Mouse (Mus musculus) heart, postnatal 0 days (tissue): ENCODE data around the gene Timeless. TPM values are rescaled to one million over a fixed set of nuclear protein-coding genes. Genes with fewer than 3 reads are reported as not detected.

ENCODE experiments used
- ATAC-seq: fragments of 200-750 bp; cut with Nextera tagmentation; 2 replicates; pipeline ENCODE4 v1.8.0; 2017; ENCODE audit warnings: low read depth, moderate number of reproducible peaks, moderate library complexity; ENCODE audit not compliant: insufficient read depth
- DNase-seq: peaks from one replicate; pipeline ENCODE4 v3.0.0-alpha.2; 2016; ENCODE audit warnings: low spot score
- H3K27ac ChIP-seq: fragments of 300-500 bp; sonication (generic); 2 replicates; pipeline ENCODE4 v1.5.1; 2014; ENCODE audit warnings: low read depth, mild to moderate bottlenecking
- H3K27me3 ChIP-seq: fragments of 300-500 bp; sonication (generic); 2 replicates; pipeline ENCODE4 v1.6.1; 2014; ENCODE audit warnings: low read length, mixed read lengths; ENCODE audit not compliant: control insufficient read depth, insufficient read depth
- H3K36me3 ChIP-seq: fragments of 300-500 bp; sonication (generic); replicated peaks from 2 replicates; pipeline ENCODE4 v1.6.1; 2014; ENCODE audit warnings: low read length, mixed read lengths; ENCODE audit not compliant: control insufficient read depth, insufficient read depth
- H3K4me1 ChIP-seq: fragments of 300-500 bp; sonication (generic); 2 replicates; pipeline ENCODE4 v1.6.1; 2014; ENCODE audit warnings: antibody characterized with exemption; ENCODE audit not compliant: control insufficient read depth, insufficient read depth
- H3K4me2 ChIP-seq: fragments of 300-500 bp; sonication (generic); 2 replicates; pipeline ENCODE4 v1.6.1; 2014; ENCODE audit warnings: low read depth, mild to moderate bottlenecking, low read length, moderate library complexity
- H3K4me3 ChIP-seq: fragments of 300-500 bp; sonication (generic); 2 replicates; pipeline ENCODE4 v1.5.1; 2014; ENCODE audit warnings: low read depth, low read length
- H3K9ac ChIP-seq: fragments of 300-500 bp; sonication (generic); replicated peaks from 2 replicates; pipeline ENCODE4 v1.6.1; 2014; ENCODE audit warnings: low read depth, low read length, mixed read lengths
- H3K9me3 ChIP-seq: fragments of 300-500 bp; sonication (generic); replicated peaks from 2 replicates; pipeline ENCODE4 v1.6.1; 2016; ENCODE audit warnings: low read length; ENCODE audit not compliant: control insufficient read depth
- CTCF ChIP-seq: IDR thresholded peaks from 2 replicates; pipeline ENCODE4 v1.5.1; 2016; ENCODE audit warnings: antibody characterized with exemption, control low read depth, low read depth
- EP300 ChIP-seq: IDR thresholded peaks from 2 replicates; pipeline ENCODE4 v1.6.1; 2016; ENCODE audit warnings: antibody characterized with exemption, low read depth
- WGBS: fragments of 180-500 bp; shearing (Covaris S2); extraction: QIAGEN DNeasy Blood & Tissue Kit; methylation state at CpG from one replicate; pipeline ENCODE4 v1.1.7; 2014; 5-methylcytosine and 5-hydroxymethylcytosine counted together
- polyA plus RNA-seq: library from polyadenylated mRNA; unstranded; fragments of >200 nt; fragmentation: Nextera tagmentation; extraction: Ambion mirVana; gene quantifications from 2 replicates; pipeline ENCODE4 v1.2.1, GENCODE M21; 2015
- total RNA-seq: library from RNA; depleted of rRNA; stranded (reverse); fragments of >200 nt; gene quantifications from 2 replicates; pipeline ENCODE4 v1.2.3, GENCODE M21; 2014; ENCODE audit warnings: low replicate concordance

Timeless gene
- total and polyA plus RNA-seq, 2 experiments from 2014 or later, result 11.1 to 15.2 TPM

DNA sequence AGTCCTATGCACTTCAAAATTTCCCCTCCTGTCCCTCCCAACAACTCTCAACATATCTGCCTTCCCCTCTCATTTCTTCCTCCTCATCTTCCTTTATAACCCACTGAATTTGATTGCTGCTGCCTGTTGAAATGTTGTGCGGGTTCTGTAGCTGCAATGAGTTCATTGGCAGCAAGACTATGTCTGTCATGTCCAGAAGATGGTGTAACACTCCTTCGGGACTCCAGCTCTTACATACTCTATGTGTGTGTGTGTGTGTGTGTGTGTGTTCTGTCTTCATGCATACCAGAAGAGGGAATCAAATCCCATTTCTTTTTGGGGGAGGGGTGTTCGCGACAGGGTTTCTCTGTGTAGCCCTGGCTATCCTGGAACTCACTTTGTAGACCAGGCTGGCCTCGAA, 16.9 kb upstream of the Timeless start:
- no peak for TF ChIP-seq EP300
- TF ChIP-seq CTCF, result no peak
- Histone ChIP-seq H3K4me1 (peaks cover 10% of the 10 kb centered on the region), H3K27me3 (no peaks in the 10 kb centered on the region), H3K9me3 (no peaks in the 10 kb centered on the region), H3K4me2 (no peak overlapping the region), H3K4me3 (no peak overlapping the region), H3K36me3 (no peaks in the 10 kb centered on the region), H3K27ac (no peak overlapping the region), H3K9ac (no peak overlapping the region)
- 72% methylated on average over 5 of the region's 5 CpGs for WGBS
- DNase-seq, result no peak
- ATAC-seq, result no peak

DNA sequence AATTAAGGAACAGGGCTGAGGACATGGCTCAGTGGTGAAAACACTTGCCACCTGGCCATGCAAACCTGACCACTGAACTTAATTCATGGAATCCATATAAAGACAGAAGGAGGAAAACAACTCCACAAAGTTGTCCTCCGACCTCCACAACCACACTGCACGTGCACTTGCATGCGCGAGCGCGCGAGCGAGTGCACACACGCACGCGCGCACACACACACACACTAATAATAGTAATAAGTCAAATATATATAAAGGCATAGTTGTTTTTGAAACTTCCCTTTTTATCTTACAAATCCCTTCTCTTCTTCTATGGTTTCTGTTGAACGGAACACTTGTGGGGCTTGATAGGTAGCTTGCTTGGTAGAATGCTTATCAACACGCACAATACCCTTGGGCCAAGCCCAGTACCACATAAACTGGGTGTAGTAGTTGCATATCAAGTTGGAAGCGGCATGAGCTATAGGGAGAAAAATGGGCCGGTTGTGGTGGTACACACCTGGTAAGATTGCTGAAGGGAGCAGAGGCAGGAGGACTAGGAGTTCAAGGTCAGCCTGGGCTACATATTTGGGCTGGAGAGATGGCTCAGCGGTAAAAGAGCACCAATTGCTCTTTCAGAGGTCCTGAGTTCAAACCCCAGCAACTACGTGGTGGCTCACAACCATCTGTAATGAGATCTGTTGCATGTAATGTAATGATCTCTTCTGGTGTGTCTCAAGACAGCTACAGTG, 13.3 kb upstream of the Timeless start:
- Histone ChIP-seq H3K4me3 (no peak overlapping the region), H3K27me3 (no peaks in the 10 kb centered on the region), H3K9me3 (no peaks in the 10 kb centered on the region), H3K4me1 (no peaks in the 10 kb centered on the region), H3K4me2 (no peak overlapping the region), H3K9ac (no peak overlapping the region), H3K27ac (no peak overlapping the region), H3K36me3 (no peaks in the 10 kb centered on the region)
- no peak for ATAC-seq
- 88% methylated on average over 18 of the region's 18 CpGs for WGBS
- no peak for DNase-seq
- no peak for TF ChIP-seq CTCF
- no peak for TF ChIP-seq EP300

DNA sequence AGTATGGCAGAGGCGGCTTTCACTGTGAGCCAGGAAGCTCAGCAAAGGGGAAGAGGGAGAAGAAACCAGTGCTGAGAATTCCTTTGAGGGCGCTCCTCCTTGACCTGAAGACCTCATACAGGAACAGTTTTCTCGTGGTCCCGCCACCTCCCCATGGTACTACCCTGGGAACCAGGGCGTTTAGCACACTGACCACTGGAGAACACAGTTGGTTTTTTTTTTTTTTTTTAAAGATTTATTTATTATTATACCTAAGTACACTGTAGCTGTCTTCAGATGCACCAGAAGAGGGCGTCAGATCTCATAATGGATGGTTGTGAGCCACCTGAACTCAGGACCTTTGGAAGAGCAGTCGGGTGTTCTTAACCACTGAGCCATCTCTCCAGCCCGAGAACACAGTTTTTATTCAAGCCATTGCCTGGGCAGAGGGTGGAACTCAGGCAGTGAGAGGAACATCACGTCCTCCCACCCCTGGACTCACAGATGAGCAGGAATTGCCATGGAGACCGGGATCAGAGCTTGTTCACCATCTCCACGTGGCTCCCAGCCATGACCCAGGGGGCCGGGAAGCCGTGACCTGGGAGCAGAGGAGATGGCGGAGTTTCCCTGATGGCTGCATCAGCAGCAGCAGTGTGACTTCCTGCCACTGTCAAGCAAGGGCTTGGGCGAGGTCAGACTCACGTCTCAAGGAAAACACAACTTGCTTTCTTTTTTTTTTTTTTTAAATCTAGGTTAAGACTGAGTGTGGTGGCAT, 10.2 kb upstream of the Timeless start:
- Histone ChIP-seq H3K4me2 (no peak overlapping the region), H3K27ac (no peak overlapping the region), H3K4me1 (no peaks in the 10 kb centered on the region), H3K4me3 (no peak overlapping the region), H3K9me3 (no peaks in the 10 kb centered on the region), H3K9ac (no peak overlapping the region), H3K27me3 (no peaks in the 10 kb centered on the region), H3K36me3 (no peaks in the 10 kb centered on the region)
- no peak for ATAC-seq
- 50% methylated on average over 16 of the region's 16 CpGs for WGBS
- TF ChIP-seq EP300, result no peak
- TF ChIP-seq CTCF, result no peak
- no peak for DNase-seq

DNA sequence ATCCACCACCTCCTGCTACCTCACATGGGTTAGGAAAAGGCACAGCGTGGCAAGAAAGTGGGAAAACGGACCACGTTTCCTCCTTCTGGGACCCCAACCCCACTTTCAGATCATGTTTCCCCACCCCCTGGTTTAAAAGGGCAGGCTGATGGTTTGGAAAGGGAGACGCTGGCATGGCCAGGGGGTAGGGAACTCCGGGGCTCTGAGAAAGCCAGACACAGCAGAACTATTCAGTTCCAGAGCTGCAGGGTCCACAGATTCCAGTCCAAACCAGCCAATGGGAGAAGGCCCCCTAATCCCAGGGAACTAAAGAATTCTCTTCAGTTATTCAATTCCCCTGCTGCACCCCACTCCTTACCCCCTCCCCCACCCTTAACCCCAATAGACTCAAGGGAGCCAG, 6.8 kb upstream of the Timeless start:
- DNase-seq (no peak), ATAC-seq (no peak)
- H3K4me2 ChIP-seq, result no peak overlapping the region
- no peak overlapping the region for H3K4me3 ChIP-seq
- H3K4me1 ChIP-seq, result no peaks in the 10 kb centered on the region
- H3K27ac ChIP-seq, result no peak overlapping the region
- WGBS, result 47% methylated on average over 5 of the region's 5 CpGs
- H3K27me3 ChIP-seq, result no peaks in the 10 kb centered on the region
- H3K36me3 ChIP-seq, result no peaks in the 10 kb centered on the region
- TF ChIP-seq CTCF, result no peak
- TF ChIP-seq EP300, result no peak
- no peak overlapping the region for H3K9ac ChIP-seq
- H3K9me3 ChIP-seq, result no peaks in the 10 kb centered on the region

DNA sequence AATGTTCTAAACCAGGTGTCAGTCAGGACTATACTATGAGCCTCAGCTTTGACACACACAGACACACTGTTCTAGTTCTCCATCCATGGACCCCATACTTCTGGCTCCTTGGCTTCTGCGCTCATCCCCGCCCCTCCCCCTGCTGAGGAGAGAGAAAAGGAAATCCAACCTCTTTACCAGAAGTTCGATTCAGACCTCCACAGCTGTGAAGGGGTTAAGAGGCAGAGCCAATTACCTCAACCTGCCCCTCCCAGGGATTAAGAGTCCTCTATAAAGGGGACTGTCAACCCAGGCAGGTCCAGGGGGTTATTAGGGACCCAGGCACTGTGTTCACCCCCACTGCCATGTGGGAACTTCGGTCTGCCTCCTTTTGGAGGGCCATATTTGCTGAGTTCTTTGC, 6.3 kb upstream of the Timeless start, which contains the start of gene Mip:
Gene Mip, plus strand, starts transcription at position 301 of the 400 bp plus-strand sequence.
- Histone ChIP-seq H3K4me3 (no peak within 1 kb of the TSS), H3K27me3 (no peaks in the 10 kb centered on the region), H3K36me3 (no peaks in the 10 kb centered on the region), H3K4me2 (no peak within 1 kb of the TSS), H3K9ac (no peak within 1 kb of the TSS), H3K9me3 (no peaks in the 10 kb centered on the region), H3K4me1 (no peaks in the 10 kb centered on the region), H3K27ac (no peak within 1 kb of the TSS)
- TF ChIP-seq CTCF (no peak), EP300 (no peak)
- WGBS, result 62% methylated on average over 4 of the region's 4 CpGs
- DNase-seq, result no peak
- no peak for ATAC-seq

GRCm38 (mm10) chr10:128227592-128227991, 4.3 kb upstream of the Timeless start:
- Histone ChIP-seq H3K36me3 (no peaks in the 10 kb centered on the region), H3K9me3 (no peaks in the 10 kb centered on the region), H3K4me3 (no peak overlapping the region), H3K27ac (no peak overlapping the region), H3K9ac (no peak overlapping the region), H3K4me1 (peaks cover 5% of the 10 kb centered on the region; the same call in 1 of the 2 replicates), H3K27me3 (no peaks in the 10 kb centered on the region), H3K4me2 (no peak overlapping the region)
- no peak for ATAC-seq
- no peak for DNase-seq
- TF ChIP-seq CTCF (no peak), EP300 (no peak)
- WGBS, result 61% methylated on average over 9 of the region's 9 CpGs
